Mouse (Mus musculus) megakaryocyte-erythroid progenitor cell, adult 5-6 weeks (primary cell): ENCODE results near the gene Fgfbp3. TPM values are rescaled to one million over a fixed set of nuclear protein-coding genes. Genes with fewer than 3 reads are reported as not detected.

Experiments
- ATAC-seq: replicated peaks from 2 replicates; pipeline ENCODE4 v1.8.0; 2016; ENCODE audit warnings: mild to moderate bottlenecking, inconsistent platforms; ENCODE audit not compliant: severe bottlenecking, poor library complexity, low FRiP score, low TSS enrichment
- total RNA-seq, 2 experiments: library from RNA; stranded (forward) in 1 of 2; stranded (reverse) in 1 of 2; fragments of 200-1000, 215-1000 nt in 1 of 2; fragments of >200 nt in 1 of 2; fragmentation: Nextera tagmentation in 1 of 2; gene quantifications; 2 replicates each; pipeline ENCODE4 v1.2.3; 2014 to 2017

Gene Fgfbp3
- 4.0 and 5.2 TPM in 2 replicates for total RNA-seq (2014; fragmentation: Nextera tagmentation)
- 6.0 and 10.6 TPM in 2 replicates for total RNA-seq (2017)

- peak; percentile 87 for ATAC-seq
Measured at GRCm38 (mm10) chr19:36919466-36919865, at the start of gene Fgfbp3. Gene Fgfbp3, minus strand, starts transcription at chr19:36919615.

GRCm38 (mm10) chr19:36962544-36963260, 43.3 kb upstream of the Fgfbp3 start:
- ATAC-seq: 0 out of 2 replicates have a peak, but pooled peaks have one; percentile 54

GRCm38 (mm10) chr19:36961320-36961719, 41.9 kb upstream of the Fgfbp3 start:
- ATAC-seq: no peak

GRCm38 (mm10) chr19:36958331-36958730, 38.9 kb upstream of the Fgfbp3 start:
- ATAC-seq: no peak

- ATAC-seq: peak; percentile 78
Measured at GRCm38 (mm10) chr19:36953637-36954206, 34.3 kb upstream of the Fgfbp3 start.

- ATAC-seq: peak; percentile 89
Measured at GRCm38 (mm10) chr19:36940064-36940463, 20.6 kb upstream of the Fgfbp3 start.

- ATAC-seq: 0 out of 2 replicates have a peak, but pooled peaks have one; percentile 16
Measured at GRCm38 (mm10) chr19:36938008-36938407, 18.6 kb upstream of the Fgfbp3 start.

GRCm38 (mm10) chr19:36936285-36936684, 16.9 kb upstream of the Fgfbp3 start:
- ATAC-seq: no peak

- no peak; the same call in 1 of the 2 replicates for ATAC-seq
Measured at GRCm38 (mm10) chr19:36932613-36933012, 13.2 kb upstream of the Fgfbp3 start.

- peak; percentile 34; the same call in 1 of the 2 replicates for ATAC-seq
Measured at GRCm38 (mm10) chr19:36932097-36932496, 12.7 kb upstream of the Fgfbp3 start.

GRCm38 (mm10) chr19:36929816-36930215, 10.4 kb upstream of the Fgfbp3 start:
- no peak for ATAC-seq

- ATAC-seq: no peak
Measured at GRCm38 (mm10) chr19:36927800-36928361, 8.5 kb upstream of the Fgfbp3 start.

- peak; percentile 47; the same call in 1 of the 2 replicates for ATAC-seq
Measured at GRCm38 (mm10) chr19:36926553-36927236, 7.3 kb upstream of the Fgfbp3 start.

GRCm38 (mm10) chr19:36925671-36926552, 6.5 kb upstream of the Fgfbp3 start, which contains the start of gene Btaf1:
Gene Btaf1, plus strand, starts transcription at chr19:36926079.
- peak; percentile 66 for ATAC-seq

GRCm38 (mm10) chr19:36922936-36923335, 3.5 kb upstream of the Fgfbp3 start:
- ATAC-seq: no peak

GRCm38 (mm10) chr19:36922015-36922414, 2.6 kb upstream of the Fgfbp3 start:
- no peak for ATAC-seq

- ATAC-seq: peak; percentile 66
Measured at GRCm38 (mm10) chr19:36918441-36919301, 744 bp downstream of the Fgfbp3 start.

- no peak for ATAC-seq
Measured at GRCm38 (mm10) chr19:36916876-36917389, 2.5 kb downstream of the Fgfbp3 start.
